Mouse (Mus musculus) intestine, postnatal 0 days (tissue): ENCODE data around the gene Parp2. TPM values are rescaled to one million over a fixed set of nuclear protein-coding genes. Genes with fewer than 3 reads are reported as not detected.
"Not testable (repeated sequence)": the region's sequence is repeated elsewhere in the genome, so short reads cannot be mapped to it uniquely, and the experiment has no call there.

Experiments used
- ATAC-seq: fragments of 200-750 bp; cut with Nextera tagmentation; 2 replicates; pipeline ENCODE4 v1.8.0; 2017; ENCODE audit warnings: mild to moderate bottlenecking, moderate TSS enrichment, moderate library complexity
- H3K27ac ChIP-seq: fragments of 300-500 bp; sonication (generic); 2 replicates; pipeline ENCODE4 v1.5.1; 2014; ENCODE audit warnings: mild to moderate bottlenecking, low read depth, low read length, moderate library complexity
- H3K27me3 ChIP-seq: fragments of 300-500 bp; sonication (generic); replicated peaks from 2 replicates; pipeline ENCODE4 v1.6.1; 2014; ENCODE audit warnings: low read length, mixed read lengths; ENCODE audit not compliant: control insufficient read depth, insufficient read depth
- H3K36me3 ChIP-seq: fragments of 300-500 bp; sonication (generic); 2 replicates; pipeline ENCODE4 v1.6.1; 2014; ENCODE audit warnings: mild to moderate bottlenecking, moderate library complexity; ENCODE audit not compliant: control insufficient read depth, insufficient read depth
- H3K4me1 ChIP-seq: fragments of 300-500 bp; sonication (generic); replicated peaks from 2 replicates; pipeline ENCODE4 v1.6.1; 2014; ENCODE audit warnings: antibody characterized with exemption, low read length, mixed read lengths; ENCODE audit not compliant: control insufficient read depth, insufficient read depth
- H3K4me2 ChIP-seq: fragments of 300-500 bp; sonication (generic); replicated peaks from 2 replicates; pipeline ENCODE4 v1.6.1; 2014; ENCODE audit warnings: low read depth, mild to moderate bottlenecking, moderate library complexity
- H3K4me3 ChIP-seq: fragments of 300-500 bp; sonication (generic); 2 replicates; pipeline ENCODE4 v1.5.1; 2014; ENCODE audit warnings: low read depth, low read length
- H3K9ac ChIP-seq: fragments of 300-500 bp; sonication (generic); 2 replicates; pipeline ENCODE4 v1.6.1; 2014; ENCODE audit warnings: mild to moderate bottlenecking, low read depth, low read length
- H3K9me3 ChIP-seq: fragments of 300-500 bp; sonication (generic); 2 replicates; pipeline ENCODE4 v1.6.1; 2016; ENCODE audit warnings: mixed run types; ENCODE audit not compliant: control insufficient read depth
- CTCF ChIP-seq: sonication (generic); IDR thresholded peaks from 2 replicates; pipeline ENCODE4 v1.5.1; 2016; ENCODE audit warnings: low read depth, mild to moderate bottlenecking, control low read depth, antibody characterized with exemption, moderate library complexity
- WGBS: fragments of 180-500 bp; shearing (Covaris S2); extraction: QIAGEN DNeasy Blood & Tissue Kit; methylation state at CpG from one replicate; pipeline ENCODE4 v1.1.7; 2014; 5-methylcytosine and 5-hydroxymethylcytosine counted together
- polyA plus RNA-seq: library from polyadenylated mRNA; unstranded; fragments of >200 nt; fragmentation: Nextera tagmentation; extraction: Ambion mirVana; gene quantifications from 2 replicates; pipeline ENCODE4 v1.2.1, GENCODE M21; 2015

The Parp2 gene
- polyA plus RNA-seq, 1 experiment from 2014 or later: 35.4 TPM

GRCm38 (mm10) chr14:50799502-50800259 is 8.0 kb upstream of the Parp2 start:
- TF ChIP-seq CTCF: peak; percentile 66
- H3K27me3 ChIP-seq: no peaks in the 10 kb centered on the region
- H3K9me3 ChIP-seq: no peaks in the 10 kb centered on the region
- no peak overlapping the region for H3K4me3 ChIP-seq
- H3K4me2 ChIP-seq: no peak overlapping the region
- no peak for ATAC-seq
- no peak overlapping the region for H3K9ac ChIP-seq
- no peaks in the 10 kb centered on the region for H3K4me1 ChIP-seq
- WGBS: 6% methylated on average over 3 of the region's 3 CpGs
- no peaks in the 10 kb centered on the region for H3K36me3 ChIP-seq
- H3K27ac ChIP-seq: no peak overlapping the region

DNA sequence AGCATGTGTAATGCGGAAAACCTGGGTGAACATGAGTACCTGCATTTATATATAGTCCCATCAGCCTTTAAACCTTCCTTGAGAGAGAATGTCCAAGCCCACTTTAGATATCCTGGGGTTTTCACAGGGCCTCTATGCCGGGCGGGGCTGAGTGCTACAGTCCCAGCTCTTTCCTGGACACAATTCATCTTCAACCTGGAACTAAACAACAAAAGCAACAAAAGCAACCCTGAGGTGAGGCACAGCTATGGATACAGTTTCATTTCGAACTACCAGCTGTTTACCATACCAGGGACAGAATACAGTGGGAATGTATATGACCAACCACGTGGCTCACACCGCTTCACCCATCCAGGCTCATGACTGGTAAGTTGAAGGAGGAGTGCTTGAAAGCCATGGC is 5.2 kb upstream of the Parp2 start:
- Histone ChIP-seq H3K4me1 (no peaks in the 10 kb centered on the region), H3K27ac (no peak overlapping the region), H3K9ac (no peak overlapping the region), H3K4me3 (no peak overlapping the region), H3K4me2 (no peak overlapping the region), H3K36me3 (no peaks in the 10 kb centered on the region), H3K27me3 (no peaks in the 10 kb centered on the region), H3K9me3 (no peaks in the 10 kb centered on the region)
- no peak for ATAC-seq
- 86% methylated on average over 6 of the region's 6 CpGs for WGBS
- TF ChIP-seq CTCF: no peak

DNA sequence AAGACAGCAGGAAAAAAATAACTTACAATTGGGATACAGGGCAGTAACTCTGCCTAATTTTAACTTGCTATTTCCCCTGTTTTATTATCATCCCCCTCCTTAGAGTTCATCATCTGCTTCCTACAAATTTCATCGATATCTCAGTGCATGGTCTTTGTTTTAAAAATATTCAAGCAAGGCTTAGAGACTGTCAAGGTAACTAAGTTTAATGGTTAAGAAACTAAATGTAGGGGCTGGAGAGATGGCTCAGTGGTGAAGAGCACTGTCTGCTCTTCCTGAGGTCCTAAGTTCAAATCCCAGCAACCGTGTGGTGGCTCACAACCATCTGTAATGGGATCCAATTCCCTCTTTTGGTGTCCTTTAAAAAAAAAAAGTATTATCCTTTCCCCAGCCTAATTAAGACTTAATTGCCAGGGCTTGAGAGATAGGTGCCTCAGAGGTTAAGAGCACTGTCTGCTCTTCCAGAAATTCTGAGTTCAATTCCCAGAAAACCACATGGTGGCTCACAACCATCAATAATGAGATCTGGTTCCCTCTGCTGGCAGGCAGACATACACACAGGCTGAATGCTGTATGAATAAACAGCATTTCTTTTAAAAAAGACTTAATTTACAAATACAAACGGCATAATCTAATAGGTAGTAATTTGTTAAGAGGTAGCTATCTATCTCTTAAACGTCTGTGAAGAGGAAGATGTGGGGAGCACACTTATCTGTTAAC is 4.6 kb upstream of the Parp2 start:
- Histone ChIP-seq H3K27ac (no peak overlapping the region), H3K4me2 (no peak overlapping the region), H3K9me3 (no peaks in the 10 kb centered on the region), H3K4me1 (no peaks in the 10 kb centered on the region), H3K36me3 (no peaks in the 10 kb centered on the region), H3K27me3 (no peaks in the 10 kb centered on the region), H3K4me3 (no peak overlapping the region), H3K9ac (no peak overlapping the region)
- peak; percentile 74 for TF ChIP-seq CTCF
- ATAC-seq: no peak
- 62% methylated on average over 4 of the region's 4 CpGs for WGBS

DNA sequence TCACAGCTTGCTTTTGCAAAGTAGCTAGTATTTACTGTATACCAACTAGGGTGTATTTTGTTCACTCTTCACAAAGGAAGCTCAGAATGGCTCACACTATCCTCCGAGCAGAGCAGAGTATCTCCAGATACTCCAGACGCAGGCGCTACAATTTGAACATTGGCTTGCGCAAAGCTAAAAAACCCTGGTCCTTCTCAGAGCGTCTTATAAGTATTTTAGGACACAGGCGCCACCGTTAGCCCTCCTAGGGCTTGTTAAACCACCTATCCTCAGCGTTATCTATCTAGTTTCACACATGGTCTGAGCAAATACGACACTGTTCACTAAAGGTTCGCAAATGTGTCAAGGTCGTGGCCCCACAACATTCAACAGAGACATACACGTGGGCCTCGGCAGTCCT is 3.0 kb upstream of the Parp2 start:
- TF ChIP-seq CTCF: no peak
- no peaks in the 10 kb centered on the region for H3K27me3 ChIP-seq
- H3K4me1 ChIP-seq: no peaks in the 10 kb centered on the region
- H3K27ac ChIP-seq: no peak overlapping the region
- H3K9ac ChIP-seq: no peak overlapping the region
- ATAC-seq: no peak
- H3K36me3 ChIP-seq: no peaks in the 10 kb centered on the region
- no peak overlapping the region for H3K4me2 ChIP-seq
- H3K9me3 ChIP-seq: no peaks in the 10 kb centered on the region
- 57% methylated on average over 13 of the region's 13 CpGs for WGBS
- H3K4me3 ChIP-seq: no peak overlapping the region

DNA sequence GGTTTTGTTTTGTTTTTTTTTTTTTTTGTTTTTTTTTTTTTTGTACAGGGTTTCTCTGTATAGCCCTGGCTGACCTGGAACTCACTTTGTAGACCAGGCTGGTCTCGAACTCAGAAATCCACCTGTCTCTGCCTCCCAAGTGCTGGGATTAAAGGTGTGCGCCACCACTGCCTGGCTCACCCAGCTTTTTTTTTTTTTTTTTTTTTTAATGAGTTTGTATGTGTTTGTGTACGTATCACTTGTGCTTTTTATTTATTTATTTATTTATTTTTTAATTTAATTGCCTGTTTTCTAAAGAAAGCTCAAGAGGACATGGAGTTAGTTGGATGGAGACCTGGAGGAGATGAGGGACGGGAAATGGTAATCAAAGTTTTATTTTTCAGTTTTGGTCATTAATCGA is 1.2 kb upstream of the Parp2 start:
- not testable (repeated sequence) for H3K27ac ChIP-seq, H3K9me3 ChIP-seq, H3K36me3 ChIP-seq, ATAC-seq, H3K4me3 ChIP-seq, H3K4me1 ChIP-seq, H3K27me3 ChIP-seq, H3K9ac ChIP-seq
- 88% methylated on average over 5 of the region's 5 CpGs for WGBS
- H3K4me2 ChIP-seq: peak overlapping the region; percentile 74; the same call in 1 of the 2 replicates

GRCm38 (mm10) chr14:50813060-50813459 is 5.4 kb downstream of the Parp2 start:
- H3K9ac ChIP-seq: no peak overlapping the region
- no peaks in the 10 kb centered on the region for H3K4me1 ChIP-seq
- peak overlapping the region; percentile 93 for H3K27ac ChIP-seq
- WGBS: 45% methylated on average over 2 of the region's 2 CpGs
- no peaks in the 10 kb centered on the region for H3K9me3 ChIP-seq
- no peaks in the 10 kb centered on the region for H3K27me3 ChIP-seq
- peak; percentile 83 for ATAC-seq
- no peak for TF ChIP-seq CTCF
- H3K4me2 ChIP-seq: no peak overlapping the region
- peaks cover 37% of the 10 kb centered on the region for H3K36me3 ChIP-seq
- H3K4me3 ChIP-seq: no peak overlapping the region
